Mouse (Mus musculus): ENCODE results near the gene Mtrex.

DNA sequence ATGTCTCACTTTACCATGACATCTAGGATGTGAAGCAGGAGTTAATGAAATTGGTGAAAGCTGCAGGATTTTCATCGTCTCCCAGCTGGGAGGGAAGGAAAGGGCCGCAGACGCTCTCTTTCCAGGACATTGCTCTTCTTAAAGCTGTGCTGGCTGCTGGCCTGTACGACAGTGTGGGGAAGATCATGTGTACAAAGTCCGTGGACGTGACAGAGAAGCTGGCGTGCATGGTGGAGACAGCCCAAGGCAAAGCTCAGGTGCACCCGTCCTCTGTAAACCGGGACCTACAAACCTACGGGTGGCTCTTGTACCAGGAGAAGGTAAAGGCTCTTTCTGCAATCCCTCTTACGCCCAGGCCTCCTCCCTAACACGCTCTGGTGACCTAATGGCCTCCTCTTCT lies 37.2 kb upstream of the Mtrex start:
- TF ChIP-seq NANOG (IDR thresholded peaks at IDR 0.05; ENCODE audit: borderline replicate concordance, low read length) (no peak), CTCF (conservative IDR thresholded peaks at IDR 0.05; ENCODE audit: low read length) (no peak), POU5F1 (IDR thresholded peaks at IDR 0.05; ENCODE audit: borderline replicate concordance, low read length) (no peak)

Data from E14TG2a.4 (cell line).